Mouse (Mus musculus): ENCODE measurements around the gene Gm49027. TPM values are rescaled to one million over a fixed set of nuclear protein-coding genes. Genes with fewer than 3 reads are reported as not detected.

The Gm49027 gene
- total and polyA plus RNA-seq, 3 experiments: 0.38 TPM; not detected in 2

GRCm38 (mm10) chr5:123470784-123471400, 54.4 kb downstream of the Gm49027 start:
- Histone ChIP-seq H3K4me3 (replicated peaks in 1 of 3; ENCODE audit: low read depth in 2 of 3, low read length in 2 of 3, poor library complexity in 1 of 3) (peak overlapping the region; percentile 11 to 39 (median 31)), H3K27me3 (replicated peaks) (no peaks in the 10 kb centered on the region)
- in situ Hi-C loops (cut with MboI; ENCODE audit: low pct_ligation_motif_present, low pct_unique_long_range_greater_than_20kb, low sequenced_read_pairs): no loop called here

DNA sequence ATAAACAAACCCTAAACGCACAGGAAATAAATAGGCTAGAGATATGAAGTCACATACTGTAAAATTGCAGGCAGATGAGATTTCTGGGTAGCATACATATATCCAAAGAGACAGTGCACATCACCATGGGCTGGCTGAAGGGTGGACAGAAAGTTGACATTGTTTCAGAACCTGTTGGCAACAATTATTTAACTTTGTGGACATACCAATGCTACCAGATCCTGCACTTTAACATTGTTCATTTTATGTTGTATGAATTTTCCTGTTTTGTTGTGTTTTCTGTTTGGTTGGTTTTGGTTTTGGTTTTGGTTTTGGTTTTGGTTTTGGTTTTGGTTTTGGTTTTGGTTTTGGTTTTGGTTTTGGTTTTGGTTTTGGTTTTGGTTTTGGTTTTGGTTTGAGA, 60.6 kb downstream of the Gm49027 start:
- no peak overlapping the region for H3K4me2 ChIP-seq (ENCODE audit: insufficient read depth, low read depth, poor library complexity, severe bottlenecking)
- H3K36me3 ChIP-seq (replicated peaks in 1 of 2; ENCODE audit: control insufficient read depth in 1 of 2, insufficient read depth in 1 of 2, low read length in 1 of 2): no peaks in the 10 kb centered on the region
- no peaks in the 10 kb centered on the region for H3K9me3 ChIP-seq (replicated peaks; ENCODE audit: low read length)
- no peaks in the 10 kb centered on the region for H3K79me2 ChIP-seq (replicated peaks; ENCODE audit: control insufficient read depth, extremely low read depth, insufficient read depth, poor library complexity, severe bottlenecking)
- H3K4me1 ChIP-seq (ENCODE audit: control insufficient read depth in 1 of 2, insufficient read depth in 2 of 2): peaks cover 6 to 18% of the 10 kb centered on the region in 2 experiments
- no peaks in the 10 kb centered on the region for H3K27me3 ChIP-seq (replicated peaks)
- H3K4me3 ChIP-seq (replicated peaks in 1 of 3; ENCODE audit: low read depth in 2 of 3, low read length in 2 of 3, poor library complexity in 1 of 3): no peak overlapping the region
- dilution Hi-C loops (cut with MboI; ENCODE audit: extremely low pct_ligation_motif_present, extremely low pct_unique_long_range_greater_than_20kb, low sequenced_read_pairs) (no loop called here), in situ Hi-C loops (cut with MboI; ENCODE audit: low pct_ligation_motif_present, low pct_unique_long_range_greater_than_20kb, low sequenced_read_pairs) (no loop called here)
- DNase-seq (ENCODE audit: extremely low read depth): no peak
- H3K27ac ChIP-seq (ENCODE audit: insufficient read depth, low read depth): no peak overlapping the region
- peak; percentile 98 for TF ChIP-seq ETS1 (conservative IDR thresholded peaks at IDR 0.05; ENCODE audit: low read depth, low read length)
- no peak for TF ChIP-seq TBP (conservative IDR thresholded peaks at IDR 0.05; ENCODE audit: low read depth, low read length)
- H3K9ac ChIP-seq (ENCODE audit: insufficient read depth, low read depth): no peak overlapping the region

More at GRCm38 (mm10) chr5:123470784-123471400, 54.4 kb downstream of the Gm49027 start:
- Histone ChIP-seq H3K27ac (ENCODE audit: insufficient read depth, low read depth) (peak overlapping the region; percentile 24; the same call in 1 of the 2 replicates), H3K36me3 (replicated peaks in 1 of 2; ENCODE audit: control insufficient read depth in 1 of 2, insufficient read depth in 1 of 2, low read length in 1 of 2) (no peaks in the 10 kb centered on the region), H3K9me3 (replicated peaks; ENCODE audit: low read length) (no peaks in the 10 kb centered on the region), H3K79me2 (replicated peaks; ENCODE audit: control insufficient read depth, extremely low read depth, insufficient read depth, poor library complexity, severe bottlenecking) (no peaks in the 10 kb centered on the region), H3K4me2 (ENCODE audit: insufficient read depth, low read depth, poor library complexity, severe bottlenecking) (peak overlapping the region; percentile 80), H3K4me1 (ENCODE audit: control insufficient read depth in 1 of 2, insufficient read depth in 2 of 2) (peaks cover 5 to 22% of the 10 kb centered on the region in 2 experiments), H3K9ac (ENCODE audit: insufficient read depth, low read depth) (peak overlapping the region; percentile 46)
- dilution Hi-C loops (cut with MboI; ENCODE audit: extremely low pct_ligation_motif_present, extremely low pct_unique_long_range_greater_than_20kb, low sequenced_read_pairs): no loop called here
- TF ChIP-seq ETS1 (conservative IDR thresholded peaks at IDR 0.05; ENCODE audit: low read depth, low read length) (peak; percentile 56), RAD21 (IDR thresholded peaks at IDR 0.05; ENCODE audit: low read depth, low read length) (no peak), EP300 (IDR thresholded peaks at IDR 0.05; ENCODE audit: low read length) (peak; percentile 20), CHD2 (IDR thresholded peaks at IDR 0.05; ENCODE audit: low read length) (0 out of 2 replicates have a peak, but pooled peaks have one; percentile 45), KAT2A (IDR thresholded peaks at IDR 0.05; ENCODE audit: insufficient replicate concordance, low read length) (0 out of 2 replicates have a peak, but pooled peaks have one; percentile 12), RCOR1 (conservative IDR thresholded peaks at IDR 0.05; ENCODE audit: low read depth, low read length) (peak; percentile 77; the same call in 1 of the 2 replicates), IRF4 (IDR thresholded peaks at IDR 0.05; ENCODE audit: low read depth, low read length) (peak; percentile 53; the same call in 1 of the 2 replicates), MEF2A (IDR thresholded peaks at IDR 0.05; ENCODE audit: borderline replicate concordance, low read depth, low read length) (peak; percentile 58), MXI1 (IDR thresholded peaks at IDR 0.05; ENCODE audit: low read depth, low read length) (no peak), CHD1 (IDR thresholded peaks at IDR 0.05; ENCODE audit: low read depth, low read length) (0 out of 2 replicates have a peak, but pooled peaks have one; percentile 43), USF2 (conservative IDR thresholded peaks at IDR 0.05; ENCODE audit: low read depth, low read length) (no peak), NRF1 (IDR thresholded peaks at IDR 0.05; ENCODE audit: low read depth, low read length) (no peak), HCFC1 (IDR thresholded peaks at IDR 0.05; ENCODE audit: low read depth, low read length) (0 out of 2 replicates have a peak, but pooled peaks have one; percentile 27), ELF1 (IDR thresholded peaks at IDR 0.05; ENCODE audit: low read depth, low read length) (peak; percentile 62), MAFK (IDR thresholded peaks at IDR 0.05; ENCODE audit: insufficient replicate concordance, low read length) (no peak), TBP (conservative IDR thresholded peaks at IDR 0.05; ENCODE audit: low read depth, low read length) (no peak), ZNF384 (IDR thresholded peaks at IDR 0.05; ENCODE audit: low read depth, low read length) (peak; percentile 37; the same call in 1 of the 2 replicates)
- peak; percentile 40 for DNase-seq (ENCODE audit: extremely low read depth)

Other genes starting within 250 kb of the Gm49027 start
- gene Bcl7a, start 181.7 kb downstream of the Gm49027 start, total RNA-seq (2012; rRNA removed): 3.6 and 4.3 TPM in 2 replicates
- 1.9 and 2.3 TPM in 2 replicates for gene Bcl7a, start 181.7 kb downstream of the Gm49027 start, total RNA-seq (2014; rRNA removed)
- gene Bcl7a, start 181.7 kb downstream of the Gm49027 start, polyA plus RNA-seq (2012; ENCODE audit: insufficient read length, low read depth): 6.3 and 7.2 TPM in 2 replicates
- gene Mlxip, start 130.7 kb downstream of the Gm49027 start, total RNA-seq (2012; rRNA removed): 5.8 and 7.4 TPM in 2 replicates
- 4.3 and 4.4 TPM in 2 replicates for gene Mlxip, start 130.7 kb downstream of the Gm49027 start, total RNA-seq (2014; rRNA removed)
- 15.4 and 17.9 TPM in 2 replicates for gene Mlxip, start 130.7 kb downstream of the Gm49027 start, polyA plus RNA-seq (2012; ENCODE audit: insufficient read length, low read depth)
- gene Lrrc43, start 36.2 kb downstream of the Gm49027 start, total RNA-seq (2012; rRNA removed): not detected in 2 replicates
- gene Lrrc43, start 36.2 kb downstream of the Gm49027 start, total RNA-seq (2014; rRNA removed): not detected in 2 replicates
- gene Lrrc43, start 36.2 kb downstream of the Gm49027 start, polyA plus RNA-seq (2012; ENCODE audit: insufficient read length, low read depth): not detected in 2 replicates
- not detected in 2 replicates for gene Il31, start 36.0 kb downstream of the Gm49027 start, total RNA-seq (2012; rRNA removed)
- gene Il31, start 36.0 kb downstream of the Gm49027 start, total RNA-seq (2014; rRNA removed): not detected in 2 replicates
- not detected in 2 replicates for gene Il31, start 36.0 kb downstream of the Gm49027 start, polyA plus RNA-seq (2012; ENCODE audit: insufficient read length, low read depth)
- gene B3gnt4, start 15.0 kb downstream of the Gm49027 start, total RNA-seq (2012; rRNA removed): 0.17 and 0.30 TPM in 2 replicates
- gene B3gnt4, start 15.0 kb downstream of the Gm49027 start, total RNA-seq (2014; rRNA removed): not detected in 2 replicates
- gene B3gnt4, start 15.0 kb downstream of the Gm49027 start, polyA plus RNA-seq (2012; ENCODE audit: insufficient read length, low read depth): not detected in 2 replicates
- 37.7 and 41.8 TPM in 2 replicates for gene Diablo, start 1.3 kb downstream of the Gm49027 start, total RNA-seq (2012; rRNA removed)
- 68.0 and 75.2 TPM in 2 replicates for gene Diablo, start 1.3 kb downstream of the Gm49027 start, total RNA-seq (2014; rRNA removed)
- 58.7 and 63.2 TPM in 2 replicates for gene Diablo, start 1.3 kb downstream of the Gm49027 start, polyA plus RNA-seq (2012; ENCODE audit: insufficient read length, low read depth)
- gene Vps33a, start 47.5 kb upstream of the Gm49027 start, total RNA-seq (2012; rRNA removed): 21.0 and 24.8 TPM in 2 replicates
- gene Vps33a, start 47.5 kb upstream of the Gm49027 start, total RNA-seq (2014; rRNA removed): 17.0 and 17.1 TPM in 2 replicates
- gene Vps33a, start 47.5 kb upstream of the Gm49027 start, polyA plus RNA-seq (2012; ENCODE audit: insufficient read length, low read depth): 27.8 and 30.6 TPM in 2 replicates
- gene Clip1, start 159.1 kb upstream of the Gm49027 start, total RNA-seq (2012; rRNA removed): 26.7 and 28.1 TPM in 2 replicates
- 24.9 and 25.4 TPM in 2 replicates for gene Clip1, start 159.1 kb upstream of the Gm49027 start, total RNA-seq (2014; rRNA removed)
- gene Clip1, start 159.1 kb upstream of the Gm49027 start, polyA plus RNA-seq (2012; ENCODE audit: insufficient read length, low read depth): 37.1 and 42.9 TPM in 2 replicates
- gene Zcchc8, start 195.6 kb upstream of the Gm49027 start, total RNA-seq (2012; rRNA removed): 15.2 and 17.0 TPM in 2 replicates
- gene Zcchc8, start 195.6 kb upstream of the Gm49027 start, total RNA-seq (2014; rRNA removed): 24.4 and 31.8 TPM in 2 replicates
- 60.7 and 77.2 TPM in 2 replicates for gene Zcchc8, start 195.6 kb upstream of the Gm49027 start, polyA plus RNA-seq (2012; ENCODE audit: insufficient read length, low read depth)
- 55.8 and 68.5 TPM in 2 replicates for gene Rsrc2, start 223.9 kb upstream of the Gm49027 start, total RNA-seq (2012; rRNA removed)
- gene Rsrc2, start 223.9 kb upstream of the Gm49027 start, total RNA-seq (2014; rRNA removed): 107 and 138 TPM in 2 replicates
- 128 and 154 TPM in 2 replicates for gene Rsrc2, start 223.9 kb upstream of the Gm49027 start, polyA plus RNA-seq (2012; ENCODE audit: insufficient read length, low read depth)
- 36.3 and 37.4 TPM in 2 replicates for gene Kntc1, start 224.2 kb upstream of the Gm49027 start, total RNA-seq (2012; rRNA removed)
- gene Kntc1, start 224.2 kb upstream of the Gm49027 start, total RNA-seq (2014; rRNA removed): 30.4 and 39.0 TPM in 2 replicates
- gene Kntc1, start 224.2 kb upstream of the Gm49027 start, polyA plus RNA-seq (2012; ENCODE audit: insufficient read length, low read depth): 26.4 and 30.5 TPM in 2 replicates